Mouse (Mus musculus) E14TG2a.4 (cell line): ENCODE measurements around the gene Glud1.

ENCODE experiments used
- CTCF ChIP-seq: conservative IDR thresholded peaks from 2 replicates; pipeline ENCODE4 v1.5.1; 2014; ENCODE audit warnings: low read length
- NANOG ChIP-seq: IDR thresholded peaks from 2 replicates; pipeline ENCODE4 v1.6.1; 2014; ENCODE audit warnings: borderline replicate concordance, low read length, mixed read lengths
- POU5F1 ChIP-seq: IDR thresholded peaks from 2 replicates; pipeline ENCODE4 v1.6.1; 2014; ENCODE audit warnings: low read length, borderline replicate concordance

DNA sequence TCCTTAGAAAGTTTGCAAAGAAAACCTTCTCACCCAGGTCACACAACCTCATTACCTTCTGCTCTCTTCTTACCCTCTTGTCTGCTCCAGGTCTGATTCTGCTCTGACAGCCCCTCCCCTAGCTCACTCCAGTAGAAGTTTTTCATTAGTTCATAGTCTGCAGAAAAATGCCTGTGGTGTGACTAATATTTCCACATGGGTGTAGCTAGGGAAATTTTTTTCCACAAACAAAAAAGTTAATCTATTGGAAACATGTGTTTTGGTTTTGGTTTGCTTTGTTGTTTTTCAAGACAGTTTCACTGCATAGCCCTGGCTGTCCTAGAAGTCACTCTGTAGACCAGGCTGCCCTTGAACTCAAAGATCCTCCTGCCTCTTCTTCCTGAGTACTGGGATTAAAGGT lies 7.6 kb downstream of the Glud1 start:
- TF ChIP-seq CTCF (no peak), NANOG (no peak), POU5F1 (no peak)
